Mouse (Mus musculus) neutrophil, adult 5-6 weeks (primary cell): Measurements from ENCODE around the gene Vmn2r115. TPM values are rescaled to one million over a fixed set of nuclear protein-coding genes. Genes with fewer than 3 reads are reported as not detected.
"Not testable (repeated sequence)": the region's sequence is repeated elsewhere in the genome, so short reads cannot be mapped to it uniquely, and the experiment has no call there.

Source experiments
- ATAC-seq: fragments of 151-379, 151-347 bp; 2 replicates; pipeline ENCODE4 v1.8.0; 2017; ENCODE audit warnings: mild to moderate bottlenecking, moderate TSS enrichment; ENCODE audit not compliant: insufficient number of reproducible peaks, poor library complexity, low FRiP score, severe bottlenecking; ENCODE audit errors: extremely low read depth
- total RNA-seq: library from RNA; stranded (forward); fragments of 200-1000 nt; gene quantifications from 2 replicates; pipeline ENCODE4 v1.2.3, GENCODE M21; 2017

Vmn2r115 gene
- total RNA-seq: not detected in 2 replicates

DNA sequence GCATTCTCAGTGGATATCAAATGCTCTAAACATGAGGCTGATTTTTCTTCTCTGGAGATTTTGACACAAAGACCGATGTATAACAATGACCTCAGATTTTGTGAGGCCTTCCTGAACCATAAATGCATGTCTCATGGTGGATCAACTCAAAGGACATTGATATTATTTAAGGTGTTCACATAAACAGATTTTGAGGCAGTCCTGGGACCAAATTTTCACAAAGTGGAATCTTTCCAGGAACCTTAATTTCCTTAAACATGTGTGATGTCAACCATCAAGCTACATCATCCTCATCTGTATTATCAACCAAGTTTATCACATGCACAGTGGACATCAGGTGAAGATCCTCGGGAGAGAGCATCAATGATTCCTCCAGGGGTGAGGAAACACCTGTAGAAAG, at the start of gene Vmn2r115:
Gene Vmn2r115, plus strand, starts transcription at position 301 of the 400 bp plus-strand sequence.
- ATAC-seq: not testable (repeated sequence)

DNA sequence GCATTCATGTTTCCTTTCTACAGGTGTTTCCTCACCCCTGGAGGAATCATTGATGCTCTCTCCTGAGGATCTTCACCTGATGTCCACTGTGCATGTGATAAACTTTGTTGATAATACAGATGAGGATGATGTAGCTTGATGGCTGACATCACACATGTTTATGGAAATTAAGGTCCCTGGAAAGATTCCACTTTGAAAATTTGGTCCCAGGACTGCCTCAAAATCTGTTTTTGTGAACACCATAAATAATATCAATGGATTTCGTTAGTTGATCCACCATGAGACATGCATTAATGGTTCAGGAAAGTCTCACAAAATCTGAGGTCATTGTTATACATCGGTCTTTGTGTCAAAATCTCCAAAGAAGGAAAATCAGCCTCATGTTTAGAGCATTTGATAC, 31.1 kb upstream of the Vmn2r115 start, which contains the start of gene Vmn2r114:
Gene Vmn2r114, minus strand, starts transcription at position 101 of the 400 bp plus-strand sequence.
- ATAC-seq: not testable (repeated sequence)

DNA sequence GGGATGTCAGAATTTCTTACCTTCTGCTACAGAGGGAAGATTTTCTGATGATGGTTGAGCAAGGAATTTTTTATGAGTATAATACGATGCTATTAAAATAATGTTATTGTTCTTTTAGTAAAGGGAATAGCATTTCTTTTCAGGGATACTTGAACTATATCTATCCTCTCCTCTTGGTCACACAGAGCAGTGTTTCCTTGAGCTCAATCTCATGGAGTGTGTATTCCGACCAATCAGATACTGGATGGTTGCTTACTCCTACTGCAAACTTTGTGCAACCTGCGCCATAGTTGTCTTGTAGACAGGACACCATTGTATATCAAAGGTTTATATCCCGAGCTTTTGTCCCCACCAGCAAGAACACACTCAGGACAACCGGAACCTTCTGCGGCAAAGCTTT, 12.9 kb upstream of the Vmn2r115 start:
- ATAC-seq: 0 out of 2 replicates have a peak, but pooled peaks have one; percentile 13

DNA sequence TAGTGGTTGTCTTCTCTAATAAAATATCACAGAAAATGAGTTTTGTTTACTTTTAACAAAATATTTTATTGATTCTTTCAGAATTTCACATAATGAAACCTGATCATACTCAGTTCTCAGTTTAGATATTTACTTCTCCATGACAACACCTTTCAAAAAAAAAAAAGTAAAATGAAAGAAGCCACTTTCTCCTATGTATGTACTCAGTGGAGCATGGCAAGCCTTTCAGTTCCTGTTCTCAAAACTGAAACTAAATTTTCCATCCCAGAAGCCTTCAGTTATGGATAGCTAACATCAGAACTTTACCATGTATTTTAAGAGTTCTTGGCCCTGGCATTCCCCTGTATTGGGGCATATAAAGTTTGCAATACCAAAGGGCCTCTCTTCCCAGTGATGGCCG, 8.1 kb downstream of the Vmn2r115 start:
- ATAC-seq: no peak

DNA sequence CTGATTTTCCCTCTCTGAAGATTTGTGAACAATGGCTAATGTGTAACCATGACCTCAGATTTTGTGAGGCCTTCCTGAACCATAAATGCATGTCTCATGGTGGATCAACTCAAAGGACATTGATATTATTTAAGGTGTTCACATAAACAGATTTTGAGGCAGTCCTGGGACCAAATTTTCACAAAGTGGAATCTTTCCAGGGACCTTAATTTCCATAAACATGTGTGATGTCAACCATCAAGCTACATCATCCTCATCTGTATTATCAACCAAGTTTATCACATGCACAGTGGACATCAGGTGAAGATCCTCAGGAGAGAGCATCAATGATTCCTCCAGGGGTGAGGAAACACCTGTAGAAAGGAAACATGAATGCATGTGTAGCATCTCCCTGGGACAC, 40.8 kb downstream of the Vmn2r115 start, which contains the start of gene Vmn2r116:
Gene Vmn2r116, plus strand, starts transcription at position 301 of the 400 bp plus-strand sequence.
- ATAC-seq: not testable (repeated sequence)

Other genes starting within 250 kb of the Vmn2r115 start
- 4.7 and 10.9 TPM in 2 replicates for gene Zfp40, start 150.5 kb upstream of the Vmn2r115 start, total RNA-seq
- not detected in 2 replicates for gene Vmn2r114, start 31.2 kb upstream of the Vmn2r115 start, total RNA-seq
- not detected in 2 replicates for gene Vmn2r116, start 40.9 kb downstream of the Vmn2r115 start, total RNA-seq
- 0.12 TPM in 1 of 2 replicates, not detected in the other for gene Vmn2r117, start 136.0 kb downstream of the Vmn2r115 start, total RNA-seq
- 5.1 and 5.6 TPM in 2 replicates for gene Zfp213, start 220.5 kb downstream of the Vmn2r115 start, total RNA-seq